Mouse (Mus musculus): ENCODE measurements at regions not wholly inside any gene's neighbourhood (a gene's known extent, or its start where the extent isn't known, plus 50 kb on each side); places are given as distances from the start of the nearest gene placed in this dataset.

GRCm38 (mm10) chr8:82601556-82601955 lies 172.4 kb downstream of the Zfp330 start:
- TF ChIP-seq CTCF (IDR thresholded peaks at IDR 0.05; ENCODE audit: low read depth, low read length) (no peak), EP300 (IDR thresholded peaks at IDR 0.05; ENCODE audit: insufficient read depth, low read depth, low read length) (no peak)
